In genomic region chr2:132723958-132724431, GRCm38 (mm10) we compare ENCODE assay signal across 15 mouse cellular contexts. TPM values are rescaled to one million over a fixed set of nuclear protein-coding genes. Genes with fewer than 3 reads are reported as not detected.
DNase-seq lines count a peak whose midpoint lies in the region; ATAC-seq and TF ChIP-seq lines count a peak whose summit lies in the region.
"Had no signal": no experiment of that assay in that cellular context is flagged by ENCODE, and none has a peak within 500 bp of the region (broad histone marks: within the 10 kb centered on the region; RNA-seq: fewer than 3 reads in every experiment).

No protein-coding gene starts in this region.

- H3K27me3 ChIP-seq in lung, postnatal 0 days (replicated peaks; ENCODE audit: insufficient read depth, low read length), result no peaks in the 10 kb centered on the region
- no peaks in the 10 kb centered on the region for H3K27me3 ChIP-seq in intestine, embryonic 16.5 days (replicated peaks; ENCODE audit: control insufficient read depth, insufficient read depth, low read length)

- peak; percentile 88 for TF ChIP-seq EP300 in lung, postnatal 0 days (IDR thresholded peaks at IDR 0.05)

- DNase-seq in cerebellum, adult 18-20 months, result peak; percentile 53 to 62
- DNase-seq in cerebellum, adult 9-11 months, result no peak
- peak; percentile 25 for DNase-seq in lung, postnatal 0 days (ENCODE audit: low spot score)
- no peak for DNase-seq in lung, postnatal 36 days
- DNase-seq in retina, embryonic 14.5 days (ENCODE audit: low spot score), result peak; percentile 79
- DNase-seq in testis, postnatal 10 days (ENCODE audit: low spot score), result no peak
- DNase-seq in adrenal gland, postnatal 25 days, result no peak
- DNase-seq: gastrocnemius, postnatal 25 days; kidney, adult 2 months; liver; lung, postnatal 10 days; thymus, adult 2 months had no signal

- H3K4me2 ChIP-seq in lung, postnatal 0 days (replicated peaks; ENCODE audit: low read depth, low read length), result no peak overlapping the region
- no peak overlapping the region for H3K4me2 ChIP-seq in intestine, embryonic 16.5 days (ENCODE audit: low read depth, low read length)

- H3K36me3 ChIP-seq in lung, postnatal 0 days (ENCODE audit: insufficient read depth, low read length), result no peaks in the 10 kb centered on the region
- no peaks in the 10 kb centered on the region for H3K36me3 ChIP-seq in intestine, embryonic 16.5 days (ENCODE audit: control insufficient read depth, insufficient read depth, low read length)

- H3K27ac ChIP-seq in lung, postnatal 0 days (ENCODE audit: low read length), result no peak overlapping the region
- H3K27ac ChIP-seq in intestine, embryonic 16.5 days (ENCODE audit: low read length), result no peak overlapping the region

- H3K4me1 ChIP-seq in lung, postnatal 0 days (ENCODE audit: insufficient read depth, low read depth, low read length), result no peaks in the 10 kb centered on the region
- no peaks in the 10 kb centered on the region for H3K4me1 ChIP-seq in intestine, embryonic 16.5 days (ENCODE audit: control insufficient read depth, insufficient read depth, low read length)

- ATAC-seq in lung, postnatal 0 days, result peak; percentile 54
- 0 out of 2 replicates have a peak, but pooled peaks have one; percentile 18 for ATAC-seq in intestine, embryonic 16.5 days
- ATAC-seq: activated CD4-positive, CD25-positive, alpha-beta regulatory T cell, adult 4 months had no signal

- H3K9me3 ChIP-seq in lung, postnatal 0 days (ENCODE audit: low read length), result no peaks in the 10 kb centered on the region
- no peaks in the 10 kb centered on the region for H3K9me3 ChIP-seq in intestine, embryonic 16.5 days (ENCODE audit: control insufficient read depth, low read length)

- TF ChIP-seq CTCF in lung, postnatal 0 days (IDR thresholded peaks at IDR 0.05), result no peak

- no peak overlapping the region for H3K9ac ChIP-seq in lung, postnatal 0 days (replicated peaks; ENCODE audit: low read depth)
- H3K9ac ChIP-seq in intestine, embryonic 16.5 days (ENCODE audit: low read depth, low read length), result no peak overlapping the region

- no peak overlapping the region for H3K4me3 ChIP-seq in lung, postnatal 0 days (ENCODE audit: low read depth, low read length)
- no peak overlapping the region for H3K4me3 ChIP-seq in intestine, embryonic 16.5 days (ENCODE audit: low read length)
- H3K4me3 ChIP-seq: erythroblast, embryonic 14.5 days had no signal

- 68% methylated on average over 5 of the region's 5 CpGs for WGBS in lung, postnatal 0 days
- 81% methylated on average over 5 of the region's 5 CpGs for WGBS in intestine, embryonic 16.5 days

RNA-seq across cellular contexts. Expression of gene Shld1, which starts 37.3 kb away (rescaled TPM):
- 17.2 and 19.8 TPM in 2 replicates for polyA plus RNA-seq in lung, postnatal 0 days (2015; fragmentation: Nextera tagmentation; extraction: Ambion mirVana)
- 13.7 and 15.2 TPM in 2 replicates for polyA plus RNA-seq in intestine, embryonic 16.5 days (2015; fragmentation: Nextera tagmentation; extraction: Ambion mirVana)
- 8.8 and 13.8 TPM in 2 replicates for total RNA-seq in adrenal gland, postnatal 25 days (2021)

RNA-seq across cellular contexts. Expression of gene Chgb, which starts 57.1 kb away (rescaled TPM):
- polyA plus RNA-seq in lung, postnatal 0 days (2015; fragmentation: Nextera tagmentation; extraction: Ambion mirVana), result 0.19 and 0.30 TPM in 2 replicates
- polyA plus RNA-seq in intestine, embryonic 16.5 days (2015; fragmentation: Nextera tagmentation; extraction: Ambion mirVana), result 57.2 and 60.0 TPM in 2 replicates
- total RNA-seq in adrenal gland, postnatal 25 days (2021), result 1,899 and 1,907 TPM in 2 replicates
- polyA plus RNA-seq: erythroblast, embryonic 14.5 days had no signal

Comparison
In these comparisons a context has a peak if more than half of its experiments do, and no peak if none do; other contexts are left out.
1. DNase-seq: peak in cerebellum, adult 18-20 months (2 of 2), lung, postnatal 0 days (single experiment) and retina, embryonic 14.5 days (single experiment); none in cerebellum, adult 9-11 months (single experiment), lung, postnatal 36 days (single experiment), testis, postnatal 10 days (single experiment) and adrenal gland, postnatal 25 days (single experiment).
2. RNA of gene Chgb, which starts 57.1 kb away (polyA plus RNA-seq): 57.2 to 60.0 TPM in intestine, embryonic 16.5 days; 0.19 to 0.30 TPM in lung, postnatal 0 days; every median in the first group is over 10 times any median in the second.